In genomic region chr16:85127661-85128346, GRCm38 (mm10) we compare ENCODE assay signal across 10 mouse cellular contexts. TPM values are rescaled to one million over a fixed set of nuclear protein-coding genes. Genes with fewer than 3 reads are reported as not detected.
DNase-seq lines count a peak whose midpoint lies in the region; ATAC-seq and TF ChIP-seq lines count a peak whose summit lies in the region.
"Had no signal": no experiment of that assay in that cellular context is flagged by ENCODE, and none has a peak within 500 bp of the region (broad histone marks: within the 10 kb centered on the region; RNA-seq: fewer than 3 reads in every experiment).

No protein-coding gene starts in this region.

- no peak overlapping the region for H3K4me3 ChIP-seq in kidney, adult 2 months (ENCODE audit: insufficient read depth, low read depth, low read length)
- H3K4me3 ChIP-seq in embryonic facial prominence, embryonic 12.5 days: no peak overlapping the region
- H3K4me3 ChIP-seq in hindbrain, postnatal 0 days (ENCODE audit: low read length): no peak overlapping the region
- H3K4me3 ChIP-seq: heart, embryonic 10.5 days had no signal

- no peak overlapping the region for H3K4me2 ChIP-seq in embryonic facial prominence, embryonic 12.5 days (replicated peaks)
- no peak overlapping the region for H3K4me2 ChIP-seq in hindbrain, postnatal 0 days (ENCODE audit: low read depth, low read length)

- no peak for TF ChIP-seq POLR2A in kidney, adult 2 months (IDR thresholded peaks at IDR 0.05; ENCODE audit: low read depth, low read length)

- 71% methylated on average over 11 of the region's 11 CpGs for WGBS in kidney, adult 2 months
- 45% methylated on average over 11 of the region's 11 CpGs for WGBS in embryonic facial prominence, embryonic 12.5 days
- 54% methylated on average over 11 of the region's 11 CpGs for WGBS in hindbrain, postnatal 0 days

- DNase-seq in kidney, adult 2 months: no peak
- DNase-seq in kidney, adult 18-20 months: no peak
- peak; percentile 62 for DNase-seq in cerebellum, adult 11-12 months
- no peak for DNase-seq in hindbrain, postnatal 0 days (ENCODE audit: low spot score)
- no peak for DNase-seq in frontal cortex, postnatal 14 days (ENCODE audit: low spot score in 2 of 2)
- no peak for DNase-seq in urinary bladder, postnatal 36 days (ENCODE audit: low spot score in 2 of 2)
- no peak for DNase-seq in liver
- DNase-seq: layer of hippocampus, postnatal 36 days had no signal

- ATAC-seq in embryonic facial prominence, embryonic 12.5 days (ENCODE audit: insufficient number of reproducible peaks, insufficient read depth, low FRiP score, low TSS enrichment): no peak; the same call in 1 of the 2 replicates
- ATAC-seq in hindbrain, postnatal 0 days: no peak

- peak overlapping the region; percentile 26; the same call in 1 of the 2 replicates for H3K27ac ChIP-seq in kidney, adult 2 months (ENCODE audit: insufficient read depth, low read depth, low read length)
- peak overlapping the region; percentile 90 for H3K27ac ChIP-seq in embryonic facial prominence, embryonic 12.5 days
- peak overlapping the region; percentile 28 for H3K27ac ChIP-seq in hindbrain, postnatal 0 days

- no peaks in the 10 kb centered on the region for H3K36me3 ChIP-seq in kidney, adult 2 months (ENCODE audit: control insufficient read depth, insufficient read depth, low read length)
- H3K36me3 ChIP-seq in embryonic facial prominence, embryonic 12.5 days: no peaks in the 10 kb centered on the region
- no peaks in the 10 kb centered on the region for H3K36me3 ChIP-seq in hindbrain, postnatal 0 days (ENCODE audit: insufficient read depth, low read length)

- no peaks in the 10 kb centered on the region for H3K27me3 ChIP-seq in kidney, adult 2 months (replicated peaks; ENCODE audit: control insufficient read depth, insufficient read depth, low read length)
- no peaks in the 10 kb centered on the region for H3K27me3 ChIP-seq in embryonic facial prominence, embryonic 12.5 days
- H3K27me3 ChIP-seq in hindbrain, postnatal 0 days (ENCODE audit: insufficient read depth, low read length): no peaks in the 10 kb centered on the region

- no peak overlapping the region for H3K9ac ChIP-seq in embryonic facial prominence, embryonic 12.5 days
- H3K9ac ChIP-seq in hindbrain, postnatal 0 days (replicated peaks; ENCODE audit: low read length): no peak overlapping the region

- no peaks in the 10 kb centered on the region for H3K9me3 ChIP-seq in embryonic facial prominence, embryonic 12.5 days
- H3K9me3 ChIP-seq in hindbrain, postnatal 0 days (ENCODE audit: low read length): no peaks in the 10 kb centered on the region
- H3K9me3 ChIP-seq: heart, embryonic 10.5 days had no signal

- no peak for TF ChIP-seq CTCF in kidney, adult 2 months (conservative IDR thresholded peaks at IDR 0.05; ENCODE audit: insufficient read depth, insufficient read length, low read depth, low read length)
- no peak for TF ChIP-seq CTCF in hindbrain, postnatal 0 days (IDR thresholded peaks at IDR 0.05; ENCODE audit: low read depth)

- peaks cover 16% of the 10 kb centered on the region; the same call in 1 of the 2 replicates for H3K4me1 ChIP-seq in kidney, adult 2 months (ENCODE audit: control insufficient read depth, insufficient read depth, low read length)
- H3K4me1 ChIP-seq in embryonic facial prominence, embryonic 12.5 days: peaks cover 33% of the 10 kb centered on the region
- peaks cover 16% of the 10 kb centered on the region for H3K4me1 ChIP-seq in hindbrain, postnatal 0 days (ENCODE audit: insufficient read depth, low read length)

RNA-seq across cellular contexts. Expression of gene App, which starts 45.8 kb away (rescaled TPM):
- polyA plus RNA-seq in kidney, adult 2 months (2012; rRNA removed): 587 and 592 TPM in 2 replicates
- 197 and 224 TPM in 2 replicates for polyA plus RNA-seq in embryonic facial prominence, embryonic 12.5 days (2016; fragmentation: Nextera tagmentation; extraction: Ambion mirVana)
- 526 and 585 TPM in 2 replicates for total RNA-seq in hindbrain, postnatal 0 days (2014; rRNA removed)
- 487 and 498 TPM in 2 replicates for polyA plus RNA-seq in hindbrain, postnatal 0 days (2015; fragmentation: Nextera tagmentation; extraction: Ambion mirVana)

Comparison
In these comparisons a context has a peak if more than half of its experiments do, and no peak if none do; other contexts are left out.
1. H3K27ac ChIP-seq: peak in every context shown above with its lines; median percentile 90 in embryonic facial prominence, embryonic 12.5 days; 28 in hindbrain, postnatal 0 days; 26 in kidney, adult 2 months.